In genomic region chr2:76676401-76677226, GRCm38 (mm10) we compare ENCODE assay signal across 7 mouse cellular contexts. TPM values are rescaled to one million over a fixed set of nuclear protein-coding genes. Genes with fewer than 3 reads are reported as not detected.
A peak's percentile ranks its signal among the peaks of the same experiment; 100 is the strongest.
DNase-seq lines count a peak whose midpoint lies in the region; ATAC-seq lines count a peak whose summit lies in the region.

No protein-coding gene starts in this region.

- peaks cover 24% of the 10 kb centered on the region for H3K4me1 ChIP-seq in embryonic facial prominence, embryonic 15.5 days
- peaks cover 10% of the 10 kb centered on the region for H3K4me1 ChIP-seq in liver, embryonic 11.5 days (replicated peaks; ENCODE audit: control insufficient read depth, insufficient read depth, low read length)
- H3K4me1 ChIP-seq in stomach, embryonic 16.5 days (ENCODE audit: control insufficient read depth, insufficient read depth, low read length), result peaks cover 11% of the 10 kb centered on the region

- H3K4me2 ChIP-seq in embryonic facial prominence, embryonic 15.5 days (replicated peaks), result peak overlapping the region; percentile 71
- peak overlapping the region; percentile 73 for H3K4me2 ChIP-seq in liver, embryonic 11.5 days
- H3K4me2 ChIP-seq in stomach, embryonic 16.5 days (ENCODE audit: low read depth, low read length), result peak overlapping the region; percentile 73

- H3K27ac ChIP-seq in embryonic facial prominence, embryonic 15.5 days (replicated peaks), result 0 out of 2 replicates have a peak overlapping the region, but pooled peaks have one; percentile 17
- no peak overlapping the region for H3K27ac ChIP-seq in liver, embryonic 11.5 days (ENCODE audit: low read depth, low read length)
- H3K27ac ChIP-seq in stomach, embryonic 16.5 days (ENCODE audit: low read length), result no peak overlapping the region

- H3K36me3 ChIP-seq in embryonic facial prominence, embryonic 15.5 days, result 0 out of 2 replicates have a peak, but pooled peaks cover under 1% of the 10 kb centered on the region
- H3K36me3 ChIP-seq in liver, embryonic 11.5 days (ENCODE audit: control insufficient read depth, insufficient read depth, low read length), result peaks cover 10% of the 10 kb centered on the region
- no peaks in the 10 kb centered on the region for H3K36me3 ChIP-seq in stomach, embryonic 16.5 days (ENCODE audit: control insufficient read depth, insufficient read depth, low read length)

- H3K9me3 ChIP-seq in embryonic facial prominence, embryonic 15.5 days (replicated peaks), result no peaks in the 10 kb centered on the region
- H3K9me3 ChIP-seq in liver, embryonic 11.5 days (ENCODE audit: control insufficient read depth, low read length), result no peaks in the 10 kb centered on the region
- H3K9me3 ChIP-seq in stomach, embryonic 16.5 days (replicated peaks; ENCODE audit: control insufficient read depth, low read length), result no peaks in the 10 kb centered on the region

- peak overlapping the region; percentile 90 for H3K4me3 ChIP-seq in embryonic facial prominence, embryonic 15.5 days (replicated peaks)
- peak overlapping the region; percentile 81 for H3K4me3 ChIP-seq in liver, embryonic 11.5 days (ENCODE audit: low read depth, low read length)
- H3K4me3 ChIP-seq in stomach, embryonic 16.5 days (replicated peaks; ENCODE audit: low read length), result peak overlapping the region; percentile 89; the same call in 1 of the 2 replicates

- no peak for ATAC-seq in embryonic facial prominence, embryonic 15.5 days (ENCODE audit: insufficient number of reproducible peaks, low FRiP score, low TSS enrichment, low read depth)
- ATAC-seq in liver, embryonic 11.5 days (replicated peaks; ENCODE audit: low FRiP score), result no peak
- no peak for ATAC-seq in stomach, embryonic 16.5 days (ENCODE audit: insufficient read depth, low FRiP score)

- H3K9ac ChIP-seq in embryonic facial prominence, embryonic 15.5 days, result 0 out of 2 replicates have a peak overlapping the region, but pooled peaks have one; percentile 82
- H3K9ac ChIP-seq in liver, embryonic 11.5 days (ENCODE audit: low read depth, low read length), result peak overlapping the region; percentile 79
- H3K9ac ChIP-seq in stomach, embryonic 16.5 days (ENCODE audit: low read length), result peak overlapping the region; percentile 95; the same call in 1 of the 2 replicates

- H3K27me3 ChIP-seq in embryonic facial prominence, embryonic 15.5 days, result no peaks in the 10 kb centered on the region
- H3K27me3 ChIP-seq in liver, embryonic 11.5 days (replicated peaks; ENCODE audit: control insufficient read depth, insufficient read depth, low read length), result no peaks in the 10 kb centered on the region
- no peaks in the 10 kb centered on the region for H3K27me3 ChIP-seq in stomach, embryonic 16.5 days (ENCODE audit: control insufficient read depth, insufficient read depth, low read length)

- DNase-seq in lung, postnatal 36 days, result peak; percentile 18
- no peak for DNase-seq in lung, postnatal 14 days
- no peak for DNase-seq in liver, embryonic 11.5 days (ENCODE audit: low spot score)
- DNase-seq in cerebellum, adult 11 months, result no peak
- no peak for DNase-seq in layer of hippocampus, adult 11-12 months (ENCODE audit: low spot score)

- WGBS in embryonic facial prominence, embryonic 15.5 days, result 51% methylated on average over 13 of the region's 13 CpGs
- 74% methylated on average over 13 of the region's 13 CpGs for WGBS in liver, embryonic 11.5 days
- WGBS in stomach, embryonic 16.5 days, result 56% methylated on average over 13 of the region's 13 CpGs

RNA-seq across cellular contexts. Expression of gene Plekha3, which starts 1.5 kb away (rescaled TPM):
- 10.6 and 11.5 TPM in 2 replicates for polyA plus RNA-seq in embryonic facial prominence, embryonic 15.5 days (2015; fragmentation: Nextera tagmentation; extraction: Ambion mirVana)
- polyA plus RNA-seq in liver, embryonic 11.5 days (2014; fragmentation: Nextera tagmentation; extraction: Ambion mirVana), result 9.5 and 12.4 TPM in 2 replicates
- polyA plus RNA-seq in stomach, embryonic 16.5 days (2015; fragmentation: Nextera tagmentation; extraction: Ambion mirVana), result 3.4 TPM in 2 replicates

RNA-seq across cellular contexts. Expression of gene Fkbp7, which starts 3.7 kb away (rescaled TPM):
- 126 and 129 TPM in 2 replicates for polyA plus RNA-seq in embryonic facial prominence, embryonic 15.5 days (2015; fragmentation: Nextera tagmentation; extraction: Ambion mirVana)
- polyA plus RNA-seq in liver, embryonic 11.5 days (2014; fragmentation: Nextera tagmentation; extraction: Ambion mirVana), result 13.6 and 19.5 TPM in 2 replicates
- 75.1 and 81.9 TPM in 2 replicates for polyA plus RNA-seq in stomach, embryonic 16.5 days (2015; fragmentation: Nextera tagmentation; extraction: Ambion mirVana)

RNA-seq across cellular contexts. Expression of gene Pjvk, which starts 28.3 kb away (rescaled TPM):
- 0.59 TPM in 1 of 2 replicates, not detected in the other for polyA plus RNA-seq in embryonic facial prominence, embryonic 15.5 days (2015; fragmentation: Nextera tagmentation; extraction: Ambion mirVana)
- polyA plus RNA-seq in liver, embryonic 11.5 days (2014; fragmentation: Nextera tagmentation; extraction: Ambion mirVana), result 0.18 TPM in 1 of 2 replicates, not detected in the other
- 0.22 and 0.25 TPM in 2 replicates for polyA plus RNA-seq in stomach, embryonic 16.5 days (2015; fragmentation: Nextera tagmentation; extraction: Ambion mirVana)

RNA-seq across cellular contexts. Expression of gene Prkra, which starts 28.8 kb away (rescaled TPM):
- 53.2 and 56.7 TPM in 2 replicates for polyA plus RNA-seq in embryonic facial prominence, embryonic 15.5 days (2015; fragmentation: Nextera tagmentation; extraction: Ambion mirVana)
- polyA plus RNA-seq in liver, embryonic 11.5 days (2014; fragmentation: Nextera tagmentation; extraction: Ambion mirVana), result 26.7 and 30.3 TPM in 2 replicates
- polyA plus RNA-seq in stomach, embryonic 16.5 days (2015; fragmentation: Nextera tagmentation; extraction: Ambion mirVana), result 45.4 and 49.2 TPM in 2 replicates
